ENCODE assay signal across 8 mouse cellular contexts in genomic region chr1:45794969-45795908, GRCm38 (mm10). TPM values are rescaled to one million over a fixed set of nuclear protein-coding genes. Genes with fewer than 3 reads are reported as not detected.
DNase-seq lines count a peak whose midpoint lies in the region; ATAC-seq lines count a peak whose summit lies in the region.

TSS of gene Wdr75 (plus strand) at chr1:45795166.

- peak within 1 kb of the TSS; percentile 66 for H3K9ac ChIP-seq in hindbrain, embryonic 15.5 days

- H3K36me3 ChIP-seq in hindbrain, embryonic 15.5 days = peaks cover 9% of the 10 kb centered on the region

- H3K4me3 ChIP-seq in hindbrain, embryonic 15.5 days = peak within 1 kb of the TSS; percentile 60

- ATAC-seq in hindbrain, embryonic 15.5 days (ENCODE audit: low FRiP score, low read depth) = peak; percentile 99

- H3K4me2 ChIP-seq in hindbrain, embryonic 15.5 days = peak within 1 kb of the TSS; percentile 84

- peak; percentile 93 for DNase-seq in T-cell, adult 2 months (ENCODE audit: low spot score)
- DNase-seq in cerebellum, postnatal 36 days = peak; percentile 94 to 96
- peak; percentile 98 for DNase-seq in frontal cortex, postnatal 36 days (ENCODE audit: low spot score in 2 of 2)
- DNase-seq in left cerebral cortex, adult 11 months (ENCODE audit: low spot score) = peak; percentile 93
- peak; percentile 95 for DNase-seq in lung, postnatal 4 days
- peak; percentile 94 for DNase-seq in retina, postnatal 7 days (ENCODE audit: low read depth, low spot score)
- peak; percentile 89 for DNase-seq in urinary bladder, adult 2 months (ENCODE audit: low spot score)

- under 1% methylated on average over 70 of the region's 70 CpGs for WGBS in hindbrain, embryonic 15.5 days

- H3K4me1 ChIP-seq in hindbrain, embryonic 15.5 days (replicated peaks) = peaks cover 16% of the 10 kb centered on the region

- H3K9me3 ChIP-seq in hindbrain, embryonic 15.5 days = no peaks in the 10 kb centered on the region

- peak within 1 kb of the TSS; percentile 96 for H3K27ac ChIP-seq in hindbrain, embryonic 15.5 days (replicated peaks)

- no peaks in the 10 kb centered on the region for H3K27me3 ChIP-seq in hindbrain, embryonic 15.5 days

RNA-seq across cellular contexts. Expression of gene Wdr75, which starts in this region (rescaled TPM):
- polyA plus RNA-seq in hindbrain, embryonic 15.5 days (2015; fragmentation: Nextera tagmentation; extraction: Ambion mirVana) = 54.1 and 54.5 TPM in 2 replicates
- polyA plus RNA-seq in urinary bladder, adult 2 months (2012; rRNA removed) = 28.7 and 29.6 TPM in 2 replicates

Comparison
In these comparisons a context has a peak if more than half of its experiments do, and no peak if none do; other contexts are left out.
1. Peak in every context shown above with its lines: DNase-seq, ATAC-seq, H3K4me3 ChIP-seq and H3K27ac ChIP-seq.